Mouse (Mus musculus): ENCODE measurements around the gene Apoa1.

The Apoa1 gene

GRCm38 (mm10) chr9:46215338-46216322 lies 12.8 kb upstream of the Apoa1 start:
- in situ Hi-C loops (cut with MboI, MseI): no loop called here

- in situ Hi-C loops (cut with MboI, MseI): no loop called here
These were observed 11.5 kb upstream of the Apoa1 start for GRCm38 (mm10) chr9:46216744-46217470.

DNA sequence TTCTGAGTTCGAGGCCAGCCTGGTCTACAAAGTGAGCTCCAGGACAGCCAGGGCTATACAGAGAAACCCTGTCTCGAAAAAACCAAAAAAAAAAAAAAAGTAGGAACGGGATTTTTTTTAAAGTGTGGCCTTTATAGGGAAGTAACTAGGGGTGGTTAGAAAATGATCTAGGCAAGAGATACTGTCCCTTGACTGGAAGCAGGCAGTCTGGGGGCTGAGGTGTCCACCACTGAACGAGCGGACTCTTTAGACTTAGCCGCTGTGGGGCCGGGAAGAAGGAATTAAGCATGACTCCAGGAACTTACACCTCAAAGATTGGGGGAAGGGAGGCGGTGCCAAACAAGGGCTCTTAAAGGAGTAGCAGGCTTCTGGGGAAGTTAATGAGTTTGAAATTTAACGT lies 10.2 kb upstream of the Apoa1 start:
- in situ Hi-C loops (cut with MboI, MseI): no loop called here

GRCm38 (mm10) chr9:46223090-46223489 lies 5.3 kb upstream of the Apoa1 start:
- in situ Hi-C loops (cut with MboI, MseI): no loop called here

DNA sequence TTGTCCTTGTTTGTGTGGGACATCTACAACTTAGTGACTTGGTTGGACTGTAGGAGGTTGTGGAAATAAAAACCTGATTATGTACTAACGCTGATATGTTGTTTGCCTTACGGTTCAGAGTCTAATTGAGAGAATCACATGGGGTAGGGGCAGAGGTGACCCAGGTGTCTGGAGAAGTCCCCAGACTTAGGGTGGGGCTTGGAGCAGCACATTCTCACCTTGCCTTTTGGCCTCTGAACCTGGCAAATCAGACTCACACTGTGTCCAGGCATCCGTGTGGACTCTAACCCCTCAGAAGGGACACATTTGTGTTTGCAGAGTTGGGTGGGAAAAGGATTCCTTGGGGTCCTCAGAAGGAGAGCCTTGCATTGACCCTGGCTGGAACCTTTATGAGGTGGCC lies 4.3 kb upstream of the Apoa1 start:
- in situ Hi-C loops (cut with MboI, MseI): no loop called here

GRCm38 (mm10) chr9:46224945-46225660 lies 3.3 kb upstream of the Apoa1 start:
- in situ Hi-C loops (cut with MboI, MseI): no loop called here

DNA sequence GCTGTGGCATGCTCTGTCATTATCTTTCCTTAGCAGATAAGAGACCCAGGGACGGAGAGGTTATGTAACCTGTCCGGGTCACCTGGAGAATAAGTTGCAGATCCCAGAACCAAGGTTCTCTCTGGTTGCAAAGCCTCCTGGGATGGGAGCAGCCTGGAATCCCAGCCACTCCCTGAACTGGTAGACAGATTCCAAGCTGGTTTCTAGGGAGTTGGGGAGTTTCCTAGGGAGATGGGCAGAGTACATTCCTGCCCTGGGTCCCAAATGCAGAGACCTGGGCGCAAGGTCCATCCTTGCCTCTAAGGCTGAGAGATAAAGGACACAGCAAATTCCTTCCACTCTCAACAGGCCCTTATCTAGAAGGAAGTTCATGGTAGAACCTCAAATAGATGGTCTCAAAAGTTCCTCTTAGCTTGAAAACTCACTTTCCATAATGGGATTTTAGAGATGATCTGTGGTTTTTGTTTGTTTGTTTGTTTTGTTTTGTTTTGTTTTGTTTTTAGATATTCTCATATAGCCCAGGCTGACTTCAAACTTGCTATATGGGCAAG lies 1.2 kb upstream of the Apoa1 start:
- in situ Hi-C loops (cut with MboI, MseI): no loop called here

- in situ Hi-C loops (cut with MboI, MseI): no loop called here
These were observed 1.4 kb downstream of the Apoa1 start for GRCm38 (mm10) chr9:46229573-46230449.

- in situ Hi-C loops (cut with MboI, MseI): no loop called here
These were observed 2.1 kb downstream of the Apoa1 start for GRCm38 (mm10) chr9:46230450-46230975.

DNA sequence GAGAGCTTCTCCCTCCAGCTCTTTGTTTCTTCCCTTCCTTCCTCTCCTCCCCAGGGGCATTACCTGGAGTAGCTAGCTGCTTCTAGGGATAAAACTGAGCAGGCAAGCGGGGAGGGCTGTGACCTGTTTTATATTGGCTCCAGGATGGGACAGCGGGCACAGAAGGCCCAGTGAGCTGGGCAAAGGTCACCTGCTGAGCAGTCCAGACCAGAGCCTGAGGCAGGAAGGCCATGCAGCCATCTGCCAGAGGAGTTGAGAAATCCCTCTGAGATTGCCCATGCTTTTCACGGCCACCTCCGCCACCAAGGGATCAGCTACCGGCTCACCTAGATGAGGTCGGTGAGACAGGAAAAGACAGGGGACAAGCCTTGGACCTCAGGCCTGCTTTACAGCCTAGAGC lies 6.8 kb downstream of the Apoa1 start:
- in situ Hi-C loops (cut with MboI, MseI): no loop called here

GRCm38 (mm10) chr9:46235596-46235648 lies 7.0 kb downstream of the Apoa1 start, which contains the start of gene Apoc3:
Gene Apoc3 (minus strand): TSS chr9:46235636.
- in situ Hi-C loops (cut with MboI, MseI): no loop called here

GRCm38 (mm10) chr9:46235649-46236048 lies 7.3 kb downstream of the Apoa1 start:
- in situ Hi-C loops (cut with MboI, MseI): no loop called here

- in situ Hi-C loops (cut with MboI, MseI): no loop called here
These were observed 10.5 kb downstream of the Apoa1 start for GRCm38 (mm10) chr9:46238850-46239249.

- in situ Hi-C loops (cut with MboI, MseI): no loop called here
These were observed 12.3 kb downstream of the Apoa1 start, which contains the start of gene Apoa4 for GRCm38 (mm10) chr9:46240526-46241153. Gene Apoa4 (plus strand): TSS chr9:46240696.

GRCm38 (mm10) chr9:46241818-46242217 lies 13.4 kb downstream of the Apoa1 start:
- in situ Hi-C loops (cut with MboI, MseI): no loop called here

GRCm38 (mm10) chr9:46243122-46243521 lies 14.7 kb downstream of the Apoa1 start:
- in situ Hi-C loops (cut with MboI, MseI): no loop called here

- in situ Hi-C loops (cut with MboI, MseI): no loop called here
These were observed 15.2 kb downstream of the Apoa1 start for GRCm38 (mm10) chr9:46243584-46243983.

DNA sequence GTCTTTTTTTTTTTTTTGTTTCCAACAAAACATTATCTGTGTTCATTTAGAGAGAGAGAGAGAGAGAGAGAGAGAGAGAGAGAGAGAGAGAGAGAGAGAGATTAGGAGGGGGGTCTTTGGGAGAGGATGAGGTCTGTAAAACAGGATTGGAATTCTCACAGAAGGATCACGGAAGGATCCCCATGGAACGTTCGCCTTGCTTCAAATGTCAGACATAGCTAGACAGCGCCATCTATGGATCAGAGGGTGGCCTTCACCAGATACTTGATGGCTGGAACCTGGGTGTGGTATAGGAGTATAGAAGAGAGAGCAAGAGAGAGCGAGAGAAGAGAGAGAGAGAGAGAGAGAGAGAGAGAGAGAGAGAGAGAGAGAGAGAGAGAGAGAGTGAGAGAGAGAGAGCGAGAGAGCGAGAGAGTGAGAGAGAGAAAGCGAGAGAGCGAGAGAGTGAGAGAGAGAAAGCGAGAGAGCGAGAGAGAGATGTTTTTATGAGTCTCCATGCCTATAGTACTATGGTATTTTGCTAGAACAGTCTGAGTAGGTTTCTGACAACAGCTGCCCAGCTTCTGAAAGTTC lies 18.5 kb downstream of the Apoa1 start:
- in situ Hi-C loops (cut with MboI, MseI): no loop called here

DNA sequence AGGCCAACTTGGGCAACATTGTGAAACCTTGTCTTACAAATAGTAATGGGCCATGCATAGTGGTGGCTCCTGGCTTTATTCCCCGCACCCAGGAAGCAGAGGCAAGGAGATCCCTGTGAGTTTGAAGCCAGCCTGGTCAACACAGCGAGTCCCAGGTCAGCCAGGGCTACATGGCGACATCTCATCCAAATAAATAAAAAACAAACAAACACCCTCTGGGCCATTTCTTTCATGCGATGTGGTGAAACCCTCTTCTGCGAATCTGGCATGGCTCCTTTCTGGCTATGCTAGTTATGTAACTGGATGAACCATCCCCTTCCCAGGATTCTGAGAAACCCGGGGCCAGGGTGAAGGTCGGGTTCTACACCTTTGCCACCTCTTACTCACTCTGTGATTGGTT lies 27.8 kb downstream of the Apoa1 start:
- in situ Hi-C loops (cut with MboI, MseI): no loop called here

GRCm38 (mm10) chr9:46256658-46257385 lies 28.4 kb downstream of the Apoa1 start:
- in situ Hi-C loops (cut with MboI, MseI): no loop called here
